Comparison of ENCODE assay signal across 17 mouse cellular contexts in genomic region chr2:18687671-18688170, GRCm38 (mm10). TPM values are rescaled to one million over a fixed set of nuclear protein-coding genes. Genes with fewer than 3 reads are reported as not detected.
"Had no signal": no experiment of that assay in that cellular context is flagged by ENCODE, and none has a peak within 500 bp of the region (broad histone marks: within the 10 kb centered on the region; RNA-seq: fewer than 3 reads in every experiment).

No protein-coding gene starts in this region.

- H3K9me3 ChIP-seq: kidney, embryonic 15.5 days; limb, embryonic 15.5 days; liver, embryonic 12.5 days; stomach, embryonic 15.5 days had no signal

- H3K27ac ChIP-seq: kidney, embryonic 15.5 days; left cerebral cortex, adult 2 months; limb, embryonic 15.5 days; liver, embryonic 12.5 days; stomach, embryonic 15.5 days had no signal

- H3K4me3 ChIP-seq: left cerebral cortex, adult 2 months had no signal

- ATAC-seq: liver, embryonic 12.5 days; midbrain, embryonic 16.5 days had no signal

- H3K9ac ChIP-seq: kidney, embryonic 15.5 days; limb, embryonic 15.5 days; liver, embryonic 12.5 days; lung, embryonic 14.5 days; stomach, embryonic 15.5 days had no signal

- DNase-seq: kidney, adult 2 months; kidney, postnatal 14 days; right cerebral cortex, postnatal 4 days; spleen, adult 18-20 months; thymus, adult 2 months; thymus, postnatal 25 days had no signal

RNA-seq across cellular contexts. Expression of gene Spag6, which starts 6.1 kb away (rescaled TPM):
- total RNA-seq: megakaryocyte-erythroid progenitor cell, adult 5-6 weeks; neutrophil, adult 5-6 weeks had no signal
- polyA plus RNA-seq: kidney, embryonic 15.5 days; limb, embryonic 11.5 days; liver, embryonic 12.5 days; liver, embryonic 16.5 days had no signal
